Mouse (Mus musculus) midbrain, embryonic 14.5 days (tissue): ENCODE data around the gene Fancg. TPM values are rescaled to one million over a fixed set of nuclear protein-coding genes. Genes with fewer than 3 reads are reported as not detected.
"Not testable (repeated sequence)": the region's sequence is repeated elsewhere in the genome, so short reads cannot be mapped to it uniquely, and the experiment has no call there.

Source experiments
- ATAC-seq: fragments of 200-750 bp; cut with Nextera tagmentation; 2 replicates; pipeline ENCODE4 v1.8.0; 2017; ENCODE audit warnings: moderate number of reproducible peaks, moderate library complexity; ENCODE audit not compliant: low FRiP score, low TSS enrichment
- DNase-seq: peaks from one replicate; pipeline ENCODE4 v3.0.0-alpha.2; 2015
- H3K27ac ChIP-seq: fragments of 300-500 bp; sonication (generic); replicated peaks from 2 replicates; pipeline ENCODE4 v1.5.1; 2014; ENCODE audit warnings: mild to moderate bottlenecking, low read depth, low read length, moderate library complexity
- H3K27me3 ChIP-seq: fragments of 300-500 bp; sonication (generic); 2 replicates; pipeline ENCODE4 v1.6.1; 2014; ENCODE audit warnings: low read length, control low read depth, mixed read lengths; ENCODE audit not compliant: control insufficient read depth, insufficient read depth
- H3K36me3 ChIP-seq: fragments of 300-500 bp; sonication (generic); 2 replicates; pipeline ENCODE4 v1.6.1; 2014; ENCODE audit warnings: low read length, control low read depth; ENCODE audit not compliant: control insufficient read depth, insufficient read depth
- H3K4me1 ChIP-seq: fragments of 300-500 bp; sonication (generic); 2 replicates; pipeline ENCODE4 v1.6.1; 2014; ENCODE audit warnings: mild to moderate bottlenecking, antibody characterized with exemption, low read length, control low read depth; ENCODE audit not compliant: control insufficient read depth, insufficient read depth
- H3K4me2 ChIP-seq: fragments of 300-500 bp; sonication (generic); 2 replicates; pipeline ENCODE4 v1.6.1; 2014; ENCODE audit warnings: mild to moderate bottlenecking, low read length, moderate library complexity
- H3K4me3 ChIP-seq: fragments of 300-500 bp; sonication (generic); replicated peaks from 2 replicates; pipeline ENCODE4 v1.5.1; 2014; ENCODE audit warnings: low read depth, low read length
- H3K9ac ChIP-seq: fragments of 300-500 bp; sonication (generic); replicated peaks from 2 replicates; pipeline ENCODE4 v1.6.1; 2014; ENCODE audit warnings: mild to moderate bottlenecking, low read length, moderate library complexity
- H3K9me3 ChIP-seq: fragments of 300-500 bp; sonication (generic); 2 replicates; pipeline ENCODE4 v1.6.1; 2016; ENCODE audit warnings: low read length, control low read depth, mixed read lengths; ENCODE audit not compliant: control insufficient read depth
- WGBS: fragments of 180-500 bp; shearing (Covaris S2); extraction: QIAGEN DNeasy Blood & Tissue Kit; methylation state at CpG from one replicate; pipeline ENCODE4 v1.1.7; 2014; 5-methylcytosine and 5-hydroxymethylcytosine counted together
- polyA plus RNA-seq: library from polyadenylated mRNA; unstranded; fragments of >200 nt; fragmentation: Nextera tagmentation; extraction: Ambion mirVana; gene quantifications from 2 replicates; pipeline ENCODE4 v1.2.1, GENCODE M21; 2014

The Fancg gene
- polyA plus RNA-seq, 1 experiment from 2014 or later: 20.4 TPM

GRCm38 (mm10) chr4:42998022-42998421 lies 12.3 kb downstream of the Fancg start:
- DNase-seq (no peak), ATAC-seq (no peak)
- Histone ChIP-seq H3K4me2 (peak overlapping the region; percentile 87), H3K27ac (no peak overlapping the region), H3K36me3 (peaks cover 33% of the 10 kb centered on the region), H3K4me1 (peaks cover 21% of the 10 kb centered on the region), H3K4me3 (peak overlapping the region; percentile 93), H3K27me3 (no peaks in the 10 kb centered on the region), H3K9me3 (no peaks in the 10 kb centered on the region), H3K9ac (no peak overlapping the region; the same call in 1 of the 2 replicates)
- WGBS: 64% methylated on average over 2 of the region's 2 CpGs

- peaks cover 99% of the 10 kb centered on the region for H3K36me3 ChIP-seq
- H3K27me3 ChIP-seq: no peaks in the 10 kb centered on the region
- no peak overlapping the region for H3K9ac ChIP-seq
- no peak overlapping the region for H3K4me2 ChIP-seq
- H3K4me3 ChIP-seq: no peak overlapping the region
- WGBS: 87% methylated on average over 1 of the region's 1 CpGs
- peak; percentile 26 for DNase-seq
- no peak for ATAC-seq
- no peak overlapping the region for H3K27ac ChIP-seq
- H3K4me1 ChIP-seq: no peaks in the 10 kb centered on the region
- H3K9me3 ChIP-seq: no peaks in the 10 kb centered on the region
Measured at GRCm38 (mm10) chr4:42988296-42988695, 22.0 kb downstream of the Fancg start.

- not testable (repeated sequence) for ATAC-seq
Measured at GRCm38 (mm10) chr4:42980467-42980866, 29.8 kb downstream of the Fancg start.

GRCm38 (mm10) chr4:42978062-42978461 lies 32.2 kb downstream of the Fancg start:
- Histone ChIP-seq H3K9me3 (no peaks in the 10 kb centered on the region), H3K4me2 (no peak overlapping the region), H3K27ac (no peak overlapping the region), H3K4me3 (no peak overlapping the region), H3K9ac (no peak overlapping the region), H3K4me1 (no peaks in the 10 kb centered on the region), H3K36me3 (peaks cover 57% of the 10 kb centered on the region), H3K27me3 (no peaks in the 10 kb centered on the region)
- 93% methylated on average over 4 of the region's 4 CpGs for WGBS
- no peak for DNase-seq
- no peak for ATAC-seq

More at GRCm38 (mm10) chr4:42980467-42980866, 29.8 kb downstream of the Fancg start:
- 93% methylated on average over 6 of the region's 8 CpGs for WGBS
- not testable (repeated sequence) for H3K27ac ChIP-seq, H3K4me3 ChIP-seq, DNase-seq, H3K9ac ChIP-seq, H3K4me1 ChIP-seq, H3K4me2 ChIP-seq, H3K9me3 ChIP-seq, H3K27me3 ChIP-seq
- peaks cover 79% of the 10 kb centered on the region for H3K36me3 ChIP-seq

- no peak overlapping the region for H3K9ac ChIP-seq
- H3K27ac ChIP-seq: no peak overlapping the region
- no peaks in the 10 kb centered on the region for H3K27me3 ChIP-seq
- 89% methylated on average over 5 of the region's 5 CpGs for WGBS
- no peak for DNase-seq
- H3K4me1 ChIP-seq: no peaks in the 10 kb centered on the region
- no peak overlapping the region for H3K4me2 ChIP-seq
- H3K9me3 ChIP-seq: no peaks in the 10 kb centered on the region
- no peak overlapping the region for H3K4me3 ChIP-seq
- no peak for ATAC-seq
- peaks cover 18% of the 10 kb centered on the region for H3K36me3 ChIP-seq
Measured at GRCm38 (mm10) chr4:42973868-42974267, 36.4 kb downstream of the Fancg start.

GRCm38 (mm10) chr4:42972952-42973351 lies 37.4 kb downstream of the Fancg start:
- no peak for DNase-seq
- H3K9ac ChIP-seq: no peak overlapping the region
- H3K9me3 ChIP-seq: no peaks in the 10 kb centered on the region
- H3K36me3 ChIP-seq: peaks cover 8% of the 10 kb centered on the region; the same call in 1 of the 2 replicates
- WGBS: 84% methylated on average over 4 of the region's 4 CpGs
- H3K4me2 ChIP-seq: no peak overlapping the region
- H3K4me3 ChIP-seq: no peak overlapping the region
- no peak overlapping the region for H3K27ac ChIP-seq
- no peaks in the 10 kb centered on the region for H3K4me1 ChIP-seq
- no peaks in the 10 kb centered on the region for H3K27me3 ChIP-seq
- no peak for ATAC-seq

- no peak within 1 kb of the TSS for H3K27ac ChIP-seq
- no peaks in the 10 kb centered on the region for H3K36me3 ChIP-seq
- no peak within 1 kb of the TSS for H3K4me2 ChIP-seq
- ATAC-seq: no peak
- no peaks in the 10 kb centered on the region for H3K27me3 ChIP-seq
- WGBS: 92% methylated on average over 4 of the region's 4 CpGs
- no peak within 1 kb of the TSS for H3K9ac ChIP-seq
- no peak for DNase-seq
- H3K9me3 ChIP-seq: no peaks in the 10 kb centered on the region
- H3K4me3 ChIP-seq: no peak within 1 kb of the TSS
- no peaks in the 10 kb centered on the region for H3K4me1 ChIP-seq
Measured at GRCm38 (mm10) chr4:42969304-42969703, 41.0 kb downstream of the Fancg start, which contains the start of gene 1700022I11Rik. Gene 1700022I11Rik (plus strand): TSS chr4:42969604.

- peak; percentile 91 for DNase-seq
- H3K4me1 ChIP-seq: no peaks in the 10 kb centered on the region
- no peak overlapping the region for H3K9ac ChIP-seq
- WGBS: 14% methylated on average over 12 of the region's 12 CpGs
- H3K4me2 ChIP-seq: peak overlapping the region; percentile 28
- no peaks in the 10 kb centered on the region for H3K36me3 ChIP-seq
- peak; percentile 24; the same call in 1 of the 2 replicates for ATAC-seq
- H3K4me3 ChIP-seq: no peak overlapping the region
- no peaks in the 10 kb centered on the region for H3K9me3 ChIP-seq
- H3K27ac ChIP-seq: no peak overlapping the region
- no peaks in the 10 kb centered on the region for H3K27me3 ChIP-seq
Measured at GRCm38 (mm10) chr4:42965039-42965719, 45.1 kb downstream of the Fancg start.

GRCm38 (mm10) chr4:42963480-42963879 lies 46.8 kb downstream of the Fancg start:
- ATAC-seq (no peak), DNase-seq (no peak)
- peaks cover 8% of the 10 kb centered on the region for H3K36me3 ChIP-seq
- no peak overlapping the region for H3K27ac ChIP-seq
- 95% methylated on average over 2 of the region's 2 CpGs for WGBS
- H3K27me3 ChIP-seq: no peaks in the 10 kb centered on the region
- H3K4me2 ChIP-seq: no peak overlapping the region
- no peaks in the 10 kb centered on the region for H3K4me1 ChIP-seq
- no peaks in the 10 kb centered on the region for H3K9me3 ChIP-seq
- H3K4me3 ChIP-seq: no peak overlapping the region
- H3K9ac ChIP-seq: no peak overlapping the region
